Mouse (Mus musculus) gastrocnemius, adult 8-10 months (tissue): ENCODE results near the gene Grhpr. TPM values are rescaled to one million over a fixed set of nuclear protein-coding genes. Genes with fewer than 3 reads are reported as not detected.
"Not testable (repeated sequence)": the region's sequence is repeated elsewhere in the genome, so short reads cannot be mapped to it uniquely, and the experiment has no call there.

Experiments
- DNase-seq, 2 experiments: peaks; one replicate each; pipeline ENCODE4 v3.0.0; 2022; ENCODE audit warnings: low spot score in 2 of 2
- total RNA-seq, 4 experiments: library from RNA; stranded (reverse); gene quantifications; 2 replicates each; pipeline ENCODE4 v1.2.4; 2022

Grhpr gene
- total RNA-seq, 4 experiments from 2014 or later = 21.2 to 29.7 (median 26.3) TPM

- DNase-seq = no peak
Observed at GRCm38 (mm10) chr4:45013031-45013431, 31.8 kb downstream of the Grhpr start.

DNA sequence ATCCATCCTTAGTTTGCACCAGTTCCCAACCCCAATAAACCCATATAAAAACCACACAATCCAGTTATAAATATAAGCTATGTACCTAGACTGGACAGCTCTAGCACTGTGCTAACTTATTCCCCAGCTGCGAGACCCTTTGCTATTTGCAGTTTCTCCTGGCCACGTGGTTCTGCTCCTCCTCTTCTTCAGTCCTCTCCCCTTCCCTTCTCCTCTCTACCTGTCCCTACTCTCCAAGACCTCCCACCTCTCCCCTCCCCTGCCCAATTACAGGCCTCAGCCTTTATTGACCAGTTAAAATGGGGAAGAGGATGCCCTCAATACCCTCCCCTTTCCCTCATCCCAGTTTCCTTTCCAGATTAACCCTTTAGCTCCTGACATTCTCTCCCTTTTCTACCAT lies 32.3 kb downstream of the Grhpr start:
- no peak for DNase-seq

DNA sequence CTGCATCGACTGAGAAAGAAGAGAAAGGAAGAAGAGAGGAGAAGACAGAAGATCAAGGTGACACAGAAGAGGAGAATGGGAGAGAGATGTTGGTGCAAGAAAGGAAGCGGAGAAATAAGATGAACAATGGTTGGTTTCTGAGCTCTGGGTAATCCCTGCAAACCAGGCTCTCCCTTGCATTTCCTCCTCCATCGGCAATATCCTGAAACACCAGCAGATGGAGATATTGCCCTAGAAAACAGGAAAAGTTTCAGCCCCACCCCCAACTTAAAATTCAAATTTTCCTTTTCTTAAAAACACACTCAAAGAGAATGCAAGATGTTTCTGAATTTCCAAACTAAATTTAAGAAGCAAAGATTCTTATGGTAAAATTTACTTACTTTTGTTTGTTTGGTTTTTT lies 34.4 kb downstream of the Grhpr start:
- peak in 1 of 2 experiments; percentile 30 for DNase-seq

DNA sequence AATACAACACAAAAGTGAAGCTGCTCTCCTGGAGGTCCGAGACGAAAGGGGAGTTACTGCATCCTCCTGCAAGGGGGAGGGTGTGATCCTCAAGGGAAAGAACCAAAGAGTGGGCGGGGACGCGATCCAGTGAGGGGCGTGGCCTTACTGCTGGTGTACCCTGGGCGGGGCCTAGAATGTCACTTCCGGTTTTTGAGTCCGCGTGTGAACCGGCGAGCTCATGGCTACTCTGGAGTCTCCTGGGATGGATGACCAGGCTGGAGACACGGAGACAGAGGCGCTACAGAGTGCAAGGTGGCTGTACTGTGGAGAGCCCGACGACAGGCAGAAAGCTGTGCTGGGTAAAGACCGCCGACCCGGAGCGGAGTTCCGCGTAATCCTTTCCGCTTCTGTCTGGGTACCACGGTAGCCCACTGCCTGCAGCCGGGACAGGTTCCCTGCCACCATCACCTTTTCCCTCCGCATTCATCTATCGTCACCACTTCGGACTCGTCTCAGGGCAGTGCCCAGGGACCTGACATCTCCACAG lies 37.3 kb downstream of the Grhpr start, which contains the start of gene Polr1e:
TSS of gene Polr1e (plus strand) at position 132 of the 529 bp plus-strand sequence.
- peak; percentile 92 for DNase-seq

DNA sequence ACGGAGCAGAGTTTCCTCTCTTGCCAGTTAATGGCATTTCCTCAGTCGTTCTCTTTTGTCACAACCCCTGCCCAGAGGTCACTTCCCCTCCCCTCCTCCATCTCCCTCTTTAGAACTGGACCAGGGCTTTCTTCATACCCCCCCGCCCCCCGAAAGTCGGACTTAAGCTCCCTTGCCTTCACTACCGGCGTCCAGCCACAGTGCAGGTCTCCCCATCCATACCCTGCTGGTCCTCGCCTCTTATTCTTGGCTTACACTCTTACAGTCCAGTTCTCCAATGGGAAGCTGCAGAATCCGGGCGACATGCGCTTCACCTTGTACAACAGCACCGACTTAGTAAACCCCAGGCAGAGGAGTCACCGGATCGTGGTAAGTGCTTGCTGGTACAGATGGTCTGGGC lies 37.8 kb downstream of the Grhpr start:
- DNase-seq = no peak

GRCm38 (mm10) chr4:45026459-45026858 lies 45.3 kb downstream of the Grhpr start:
- no peak for DNase-seq

- no peak for DNase-seq
Observed at GRCm38 (mm10) chr4:45032586-45032985, 51.4 kb downstream of the Grhpr start.

- DNase-seq = no peak
Observed at GRCm38 (mm10) chr4:45034693-45035628, 53.8 kb downstream of the Grhpr start.

GRCm38 (mm10) chr4:45036048-45036447 lies 54.9 kb downstream of the Grhpr start:
- no peak for DNase-seq

- no peak for DNase-seq
Observed at GRCm38 (mm10) chr4:45036571-45036970, 55.4 kb downstream of the Grhpr start.

DNA sequence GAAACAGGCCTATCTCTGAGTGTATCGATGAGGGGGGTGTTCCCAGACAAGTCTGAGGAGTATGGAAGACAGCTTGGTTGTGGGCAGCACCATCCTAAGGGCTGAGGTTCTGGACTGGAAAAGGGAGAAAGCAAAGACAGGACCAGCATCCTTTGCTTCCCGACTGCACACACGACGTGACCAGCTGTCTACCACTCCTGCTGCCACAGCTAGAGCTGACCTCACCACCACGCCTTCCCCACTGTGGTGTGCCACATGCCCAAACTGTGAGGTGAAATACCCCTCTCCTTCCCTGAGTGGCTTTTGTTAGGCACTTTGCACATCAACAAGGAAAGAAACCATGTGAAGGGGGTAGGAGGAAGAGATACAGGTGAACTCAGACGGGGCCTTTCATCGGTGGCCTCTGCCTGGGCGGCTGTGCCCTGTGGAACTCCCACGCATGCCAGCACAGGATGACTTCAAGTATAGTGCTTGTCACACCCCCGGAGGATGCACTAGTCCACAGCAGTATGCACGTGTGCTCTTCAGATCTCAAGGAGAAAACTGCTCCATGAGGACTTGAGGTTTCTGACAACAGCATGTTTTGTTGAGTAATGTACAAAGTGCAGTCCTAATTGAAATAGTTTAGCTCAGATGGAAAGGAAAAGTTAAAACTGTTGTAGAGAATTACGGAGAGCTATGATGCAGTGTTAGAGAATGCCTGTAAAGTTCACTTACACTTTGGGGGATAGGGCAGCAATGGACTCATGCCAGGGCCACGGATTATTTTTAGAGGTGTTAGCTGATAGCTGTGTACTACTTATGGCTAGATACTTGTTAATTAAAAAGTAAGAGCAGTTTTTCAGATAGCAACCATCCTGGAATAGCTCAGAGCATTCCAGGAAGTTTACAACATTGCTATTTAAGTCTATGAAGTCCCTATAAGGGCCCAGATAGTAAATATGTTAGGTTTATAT lies 56.5 kb downstream of the Grhpr start:
- DNase-seq = no peak

GRCm38 (mm10) chr4:45038879-45039278 lies 57.7 kb downstream of the Grhpr start:
- DNase-seq = not testable (repeated sequence)

DNA sequence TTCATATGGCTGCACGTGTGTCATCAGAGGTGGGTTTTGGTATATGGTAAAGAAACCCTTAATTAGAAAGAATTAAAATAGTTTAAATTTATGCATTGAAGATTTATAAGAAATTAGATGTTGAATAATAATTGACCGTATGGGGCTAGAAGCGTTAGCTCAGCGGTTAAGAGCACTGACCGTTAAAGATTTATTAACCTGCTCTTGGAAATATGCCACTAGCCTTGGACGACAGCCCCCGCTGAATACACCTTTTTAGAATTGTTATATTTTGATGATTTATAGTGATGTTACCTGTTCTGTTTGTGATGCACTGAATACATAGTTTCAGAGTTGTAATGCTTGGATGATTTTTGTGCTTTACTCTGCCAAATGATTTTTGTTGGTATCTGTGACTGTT lies 58.4 kb downstream of the Grhpr start:
- not testable (repeated sequence) for DNase-seq

Other genes starting within 250 kb of the Grhpr start
- 10 to 100 TPM; 11.7 to 16.9 (median 14.4) TPM for gene Zcchc7, start 225.5 kb upstream of the Grhpr start, total RNA-seq
- 1 to 10 TPM; 2.2 to 2.7 (median 2.5) TPM for gene Zbtb5, start 31.0 kb downstream of the Grhpr start, total RNA-seq
- 1 to 10 TPM; 3.7 to 6.7 (median 4.0) TPM for gene Polr1e, start 37.2 kb downstream of the Grhpr start, total RNA-seq
- 1 to 10 TPM; 1.4 to 2.6 (median 1.9) TPM for gene Fbxo10, start 103.2 kb downstream of the Grhpr start, total RNA-seq
- gene Tomm5, start 126.7 kb downstream of the Grhpr start, total RNA-seq = 10 to 100 TPM; 67.7 to 76.8 (median 68.6) TPM
- gene Frmpd1, start 203.5 kb downstream of the Grhpr start, total RNA-seq = under 1 TPM in 1 of 4 experiments, not detected in 3; 0.04 TPM